Comparison of ENCODE assay signal across 15 mouse cellular contexts in the genomic region with DNA sequence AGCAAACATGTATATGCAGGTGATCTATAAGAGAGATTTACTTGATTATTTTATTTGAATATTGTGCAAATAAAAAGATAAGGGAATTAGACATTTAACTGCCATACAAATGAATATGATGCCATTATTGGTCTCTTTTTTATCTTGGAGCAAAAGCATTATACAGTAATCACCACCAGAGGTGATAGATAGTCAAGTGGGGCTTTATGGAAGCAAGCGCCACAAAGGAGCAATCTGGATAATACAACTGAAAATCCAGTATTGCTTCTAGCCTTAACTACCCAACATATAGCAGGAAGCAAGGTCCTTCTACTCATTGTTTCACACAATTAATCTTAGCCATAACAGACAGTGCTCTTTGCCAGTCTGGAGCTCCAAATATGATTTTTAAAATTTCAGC.
"Had no signal": no experiment of that assay in that cellular context is flagged by ENCODE, and none has a peak within 500 bp of the region (broad histone marks: within the 10 kb centered on the region; RNA-seq: fewer than 3 reads in every experiment).

No protein-coding gene starts in this region.

- H3K27me3 ChIP-seq: limb, embryonic 13.5 days; neural tube, embryonic 12.5 days had no signal

- H3K9me3 ChIP-seq: limb, embryonic 13.5 days; neural tube, embryonic 12.5 days had no signal

- H3K9ac ChIP-seq: limb, embryonic 13.5 days; liver, embryonic 14.5 days; neural tube, embryonic 12.5 days had no signal

- H3K36me3 ChIP-seq: limb, embryonic 13.5 days; neural tube, embryonic 12.5 days had no signal

- H3K4me1 ChIP-seq: neural tube, embryonic 12.5 days had no signal

- H3K27ac ChIP-seq: limb, embryonic 13.5 days; liver, embryonic 14.5 days had no signal

- ATAC-seq: intestine, postnatal 0 days had no signal

- H3K4me2 ChIP-seq: limb, embryonic 13.5 days; neural tube, embryonic 12.5 days had no signal

- H3K4me3 ChIP-seq: limb, embryonic 13.5 days; myocyte; neural tube, embryonic 12.5 days had no signal

- DNase-seq: kidney, adult 8-10 months; kidney, postnatal 25 days; layer of hippocampus, adult 9-11 months; left cerebral cortex, postnatal 4 days; lung, adult 18-20 months; right cerebral cortex, adult 18-20 months; right cerebral cortex, postnatal 4 days; spleen, adult 18-20 months; thymus, adult 2 months; thymus, postnatal 25 days had no signal
